Mouse (Mus musculus): ENCODE data around the gene Hip1. TPM values are rescaled to one million over a fixed set of nuclear protein-coding genes. Genes with fewer than 3 reads are reported as not detected.

The Hip1 gene
- total RNA-seq, 1 experiment, result 42.9 TPM

DNA sequence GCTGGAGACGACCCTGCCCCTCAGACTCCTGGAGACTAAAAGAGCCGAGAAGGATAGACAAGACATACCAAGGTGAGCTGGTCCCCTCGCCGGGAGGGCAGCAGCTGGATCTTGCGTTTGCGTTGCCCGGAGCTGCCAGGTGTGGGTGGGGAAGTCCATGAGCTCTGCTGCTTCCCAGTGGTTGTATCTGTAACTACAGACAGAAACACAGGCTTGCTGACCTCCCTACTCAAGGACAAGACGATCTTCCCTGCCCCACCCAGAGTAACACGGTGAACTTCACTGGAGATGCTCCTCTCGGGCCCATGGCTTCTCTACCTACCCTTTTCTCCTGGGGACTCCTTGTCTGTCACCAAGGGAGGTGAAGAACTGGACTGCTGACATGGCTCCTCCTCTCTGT is 161.1 kb downstream of the Hip1 start:
- DNase-seq (ENCODE audit: low read depth, low spot score), result no peak
- in situ Hi-C loops (cut with MboI; ENCODE audit: low sequenced_read_pairs in 2 of 2, unreplicated experiment in 2 of 2), result no loop called here
- Histone ChIP-seq H3K36me3 (ENCODE audit: control insufficient read depth, insufficient read depth, low read length, poor library complexity, severe bottlenecking) (peaks cover 77% of the 10 kb centered on the region), H3K9me3 (ENCODE audit: control insufficient read depth, insufficient read depth, low read depth, low read length) (no peaks in the 10 kb centered on the region), H3K4me3 (ENCODE audit: insufficient read depth in 1 of 2, low read depth in 1 of 2, low read length in 2 of 2, poor library complexity in 1 of 2, severe bottlenecking in 1 of 2) (no peak overlapping the region), H3K9ac (ENCODE audit: insufficient read depth, low read depth, low read length, poor library complexity, severe bottlenecking) (no peak overlapping the region), H3K4me1 (ENCODE audit: control insufficient read depth in 2 of 2, insufficient read depth in 2 of 2, low read length in 2 of 2, poor library complexity in 1 of 2) (no peaks in the 10 kb centered on the region), H3K27ac (ENCODE audit: insufficient read depth, low read depth, low read length, poor library complexity, severe bottlenecking) (no peak overlapping the region; the same call in 1 of the 2 replicates)
- no peak for TF ChIP-seq ZC3H11A (IDR thresholded peaks at IDR 0.05; ENCODE audit: borderline replicate concordance, low read depth, low read length)
- no peak for TF ChIP-seq HCFC1 (IDR thresholded peaks at IDR 0.05; ENCODE audit: borderline replicate concordance, insufficient read depth, low read length)
- TF ChIP-seq ZNF384 (IDR thresholded peaks at IDR 0.05; ENCODE audit: low read depth, low read length), result no peak
- TF ChIP-seq MAFK (IDR thresholded peaks at IDR 0.05; ENCODE audit: insufficient read depth, low read depth, low read length), result no peak
- no peak for TF ChIP-seq CHD2 (IDR thresholded peaks at IDR 0.05; ENCODE audit: low read depth, low read length)

DNA sequence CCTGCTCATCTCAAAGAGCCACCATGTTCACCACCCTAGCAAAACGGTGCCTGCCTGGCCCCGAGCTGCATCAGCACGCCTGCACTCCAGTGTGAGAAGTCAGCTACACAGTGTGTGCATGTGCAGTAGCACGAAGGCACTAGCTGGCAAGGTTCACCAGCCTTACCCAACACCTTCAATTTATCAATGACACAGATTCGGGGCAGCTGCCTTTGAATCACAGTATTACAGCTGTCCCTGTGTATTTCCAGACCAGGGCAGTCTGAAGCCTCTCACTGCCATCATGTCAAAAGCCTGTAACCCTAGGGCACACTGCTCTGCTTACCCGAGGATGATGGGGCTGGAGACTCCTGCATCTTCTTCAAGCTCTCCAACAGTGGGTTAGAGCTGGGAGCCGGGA is 162.2 kb downstream of the Hip1 start:
- in situ Hi-C loops (cut with MboI; ENCODE audit: low sequenced_read_pairs in 2 of 2, unreplicated experiment in 2 of 2), result no loop called here
- Histone ChIP-seq H3K27ac (ENCODE audit: insufficient read depth, low read depth, low read length, poor library complexity, severe bottlenecking) (no peak overlapping the region), H3K36me3 (ENCODE audit: control insufficient read depth, insufficient read depth, low read length, poor library complexity, severe bottlenecking) (peaks cover 80% of the 10 kb centered on the region), H3K4me3 (ENCODE audit: insufficient read depth in 1 of 2, low read depth in 1 of 2, low read length in 2 of 2, poor library complexity in 1 of 2, severe bottlenecking in 1 of 2) (no peak overlapping the region), H3K4me1 (ENCODE audit: control insufficient read depth in 2 of 2, insufficient read depth in 2 of 2, low read length in 2 of 2, poor library complexity in 1 of 2) (no peaks in the 10 kb centered on the region), H3K9me3 (ENCODE audit: control insufficient read depth, insufficient read depth, low read depth, low read length) (no peaks in the 10 kb centered on the region), H3K9ac (ENCODE audit: insufficient read depth, low read depth, low read length, poor library complexity, severe bottlenecking) (no peak overlapping the region)
- no peak for DNase-seq (ENCODE audit: low read depth, low spot score)
- TF ChIP-seq CHD2 (IDR thresholded peaks at IDR 0.05; ENCODE audit: low read depth, low read length) (no peak), ZC3H11A (IDR thresholded peaks at IDR 0.05; ENCODE audit: borderline replicate concordance, low read depth, low read length) (no peak), HCFC1 (IDR thresholded peaks at IDR 0.05; ENCODE audit: borderline replicate concordance, insufficient read depth, low read length) (no peak), ZNF384 (IDR thresholded peaks at IDR 0.05; ENCODE audit: low read depth, low read length) (no peak)

DNA sequence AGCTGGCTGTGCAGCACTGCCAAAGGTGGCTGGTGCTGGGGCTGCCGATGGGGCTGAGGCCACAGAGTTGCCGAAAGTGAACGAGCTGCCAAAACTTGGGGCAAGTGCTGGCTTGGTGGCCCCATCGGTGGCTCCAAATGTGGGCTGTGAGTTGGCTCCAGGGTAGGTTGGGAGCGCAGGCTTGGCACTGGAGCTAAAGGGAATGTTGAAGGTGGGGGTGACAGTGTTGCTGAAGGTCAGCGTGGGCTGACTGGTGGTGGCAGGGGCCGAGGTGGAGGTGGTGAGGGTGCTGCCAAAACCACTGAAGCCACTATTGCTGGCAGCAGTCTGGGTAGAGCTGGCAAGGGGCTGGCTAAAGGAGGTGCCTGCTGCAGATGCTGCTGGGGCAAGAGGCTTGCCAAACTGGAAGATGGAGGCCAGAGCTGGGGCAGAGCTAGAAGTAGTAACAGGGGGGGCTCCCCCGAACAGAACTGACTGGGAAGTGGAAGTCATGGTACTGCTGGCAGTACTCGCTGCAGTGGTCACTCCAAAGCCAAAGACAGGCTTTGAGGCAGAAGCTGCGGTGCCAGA is 163.5 kb downstream of the Hip1 start:
- in situ Hi-C loops (cut with MboI; ENCODE audit: low sequenced_read_pairs in 2 of 2, unreplicated experiment in 2 of 2), result no loop called here
- H3K4me3 ChIP-seq (ENCODE audit: insufficient read depth in 1 of 2, low read depth in 1 of 2, low read length in 2 of 2, poor library complexity in 1 of 2, severe bottlenecking in 1 of 2), result no peak overlapping the region
- H3K9me3 ChIP-seq (ENCODE audit: control insufficient read depth, insufficient read depth, low read depth, low read length), result no peaks in the 10 kb centered on the region
- H3K9ac ChIP-seq (ENCODE audit: insufficient read depth, low read depth, low read length, poor library complexity, severe bottlenecking), result no peak overlapping the region
- H3K27ac ChIP-seq (ENCODE audit: insufficient read depth, low read depth, low read length, poor library complexity, severe bottlenecking), result no peak overlapping the region
- TF ChIP-seq ZC3H11A (IDR thresholded peaks at IDR 0.05; ENCODE audit: borderline replicate concordance, low read depth, low read length) (no peak), HCFC1 (IDR thresholded peaks at IDR 0.05; ENCODE audit: borderline replicate concordance, insufficient read depth, low read length) (no peak), MAFK (IDR thresholded peaks at IDR 0.05; ENCODE audit: insufficient read depth, low read depth, low read length) (no peak), ZNF384 (IDR thresholded peaks at IDR 0.05; ENCODE audit: low read depth, low read length) (no peak), CHD2 (IDR thresholded peaks at IDR 0.05; ENCODE audit: low read depth, low read length) (no peak)
- no peak for DNase-seq (ENCODE audit: low read depth, low spot score)
- H3K4me1 ChIP-seq (ENCODE audit: control insufficient read depth in 2 of 2, insufficient read depth in 2 of 2, low read length in 2 of 2, poor library complexity in 1 of 2), result no peaks in the 10 kb centered on the region
- peaks cover 75% of the 10 kb centered on the region for H3K36me3 ChIP-seq (ENCODE audit: control insufficient read depth, insufficient read depth, low read length, poor library complexity, severe bottlenecking)

DNA sequence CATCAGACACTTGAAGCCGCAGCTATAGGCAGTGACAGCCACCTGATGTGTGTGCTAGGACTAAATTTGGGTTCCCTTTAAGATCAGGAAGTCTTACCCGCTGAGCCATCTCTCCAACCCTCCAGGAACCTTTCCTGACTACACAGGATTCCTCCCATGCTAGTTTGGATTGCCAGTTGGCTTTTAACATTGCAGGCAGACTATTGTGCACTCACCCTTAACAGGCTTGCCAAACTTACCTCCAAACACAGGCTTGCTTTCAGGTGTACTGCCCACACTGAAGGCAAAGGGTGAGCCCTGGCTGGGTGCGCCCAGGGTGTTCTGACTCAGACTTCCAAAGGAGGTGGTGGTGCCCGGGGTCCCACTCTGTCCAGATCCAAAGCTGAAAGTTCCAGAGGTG is 164.2 kb downstream of the Hip1 start:
- H3K4me3 ChIP-seq (ENCODE audit: insufficient read depth in 1 of 2, low read depth in 1 of 2, low read length in 2 of 2, poor library complexity in 1 of 2, severe bottlenecking in 1 of 2), result no peak overlapping the region
- no peak for DNase-seq (ENCODE audit: low read depth, low spot score)
- in situ Hi-C loops (cut with MboI; ENCODE audit: low sequenced_read_pairs in 2 of 2, unreplicated experiment in 2 of 2), result no loop called here
- H3K4me1 ChIP-seq (ENCODE audit: control insufficient read depth in 2 of 2, insufficient read depth in 2 of 2, low read length in 2 of 2, poor library complexity in 1 of 2), result no peaks in the 10 kb centered on the region
- TF ChIP-seq ZC3H11A (IDR thresholded peaks at IDR 0.05; ENCODE audit: borderline replicate concordance, low read depth, low read length) (no peak), ZNF384 (IDR thresholded peaks at IDR 0.05; ENCODE audit: low read depth, low read length) (no peak), HCFC1 (IDR thresholded peaks at IDR 0.05; ENCODE audit: borderline replicate concordance, insufficient read depth, low read length) (no peak), MAFK (IDR thresholded peaks at IDR 0.05; ENCODE audit: insufficient read depth, low read depth, low read length) (no peak), CHD2 (IDR thresholded peaks at IDR 0.05; ENCODE audit: low read depth, low read length) (no peak)
- H3K36me3 ChIP-seq (ENCODE audit: control insufficient read depth, insufficient read depth, low read length, poor library complexity, severe bottlenecking), result peaks cover 80% of the 10 kb centered on the region
- no peaks in the 10 kb centered on the region for H3K9me3 ChIP-seq (ENCODE audit: control insufficient read depth, insufficient read depth, low read depth, low read length)
- no peak overlapping the region for H3K9ac ChIP-seq (ENCODE audit: insufficient read depth, low read depth, low read length, poor library complexity, severe bottlenecking)
- H3K27ac ChIP-seq (ENCODE audit: insufficient read depth, low read depth, low read length, poor library complexity, severe bottlenecking), result no peak overlapping the region

DNA sequence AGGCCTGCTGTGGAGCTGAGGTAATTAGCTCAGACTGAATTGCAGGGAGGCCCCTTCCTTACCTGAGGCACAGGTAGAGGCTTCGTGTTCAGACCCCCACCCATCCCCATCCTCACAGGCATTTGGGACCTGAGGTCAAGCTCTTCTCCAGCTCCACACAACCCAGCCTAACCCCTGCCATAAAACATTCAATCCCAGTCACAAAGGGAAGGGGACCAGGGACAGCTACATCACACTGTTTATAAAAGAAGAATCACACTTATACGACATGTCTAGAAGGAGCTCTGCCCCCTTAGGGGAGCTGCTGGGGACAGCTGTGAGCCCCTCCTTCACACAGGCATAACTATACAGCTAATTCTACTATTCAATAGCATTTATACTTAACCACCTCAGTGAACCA is 168.6 kb downstream of the Hip1 start:
- in situ Hi-C loops (cut with MboI; ENCODE audit: low sequenced_read_pairs in 2 of 2, unreplicated experiment in 2 of 2), result no loop called here
- no peaks in the 10 kb centered on the region for H3K4me1 ChIP-seq (ENCODE audit: control insufficient read depth in 2 of 2, insufficient read depth in 2 of 2, low read length in 2 of 2, poor library complexity in 1 of 2)
- H3K9me3 ChIP-seq (ENCODE audit: control insufficient read depth, insufficient read depth, low read depth, low read length), result no peaks in the 10 kb centered on the region
- H3K27ac ChIP-seq (ENCODE audit: insufficient read depth, low read depth, low read length, poor library complexity, severe bottlenecking), result no peak overlapping the region
- no peak overlapping the region for H3K9ac ChIP-seq (ENCODE audit: insufficient read depth, low read depth, low read length, poor library complexity, severe bottlenecking)
- H3K36me3 ChIP-seq (ENCODE audit: control insufficient read depth, insufficient read depth, low read length, poor library complexity, severe bottlenecking), result peaks cover 64% of the 10 kb centered on the region
- no peak for TF ChIP-seq MAFK (IDR thresholded peaks at IDR 0.05; ENCODE audit: insufficient read depth, low read depth, low read length)
- no peak for TF ChIP-seq ZC3H11A (IDR thresholded peaks at IDR 0.05; ENCODE audit: borderline replicate concordance, low read depth, low read length)
- TF ChIP-seq ZNF384 (IDR thresholded peaks at IDR 0.05; ENCODE audit: low read depth, low read length), result no peak
- no peak for TF ChIP-seq HCFC1 (IDR thresholded peaks at IDR 0.05; ENCODE audit: borderline replicate concordance, insufficient read depth, low read length)
- TF ChIP-seq CHD2 (IDR thresholded peaks at IDR 0.05; ENCODE audit: low read depth, low read length), result no peak
- H3K4me3 ChIP-seq (ENCODE audit: insufficient read depth in 1 of 2, low read depth in 1 of 2, low read length in 2 of 2, poor library complexity in 1 of 2, severe bottlenecking in 1 of 2), result no peak overlapping the region
- no peak for DNase-seq (ENCODE audit: low read depth, low spot score)
